Mouse (Mus musculus) 416B (cell line): ENCODE data around the gene Myl6.
A peak's percentile ranks its signal among the peaks of the same experiment; 100 is the strongest.

Source experiments
- DNase-seq: peaks from one replicate; pipeline ENCODE4 v3.0.0; 2011; ENCODE audit warnings: low read depth

Myl6 gene

DNA sequence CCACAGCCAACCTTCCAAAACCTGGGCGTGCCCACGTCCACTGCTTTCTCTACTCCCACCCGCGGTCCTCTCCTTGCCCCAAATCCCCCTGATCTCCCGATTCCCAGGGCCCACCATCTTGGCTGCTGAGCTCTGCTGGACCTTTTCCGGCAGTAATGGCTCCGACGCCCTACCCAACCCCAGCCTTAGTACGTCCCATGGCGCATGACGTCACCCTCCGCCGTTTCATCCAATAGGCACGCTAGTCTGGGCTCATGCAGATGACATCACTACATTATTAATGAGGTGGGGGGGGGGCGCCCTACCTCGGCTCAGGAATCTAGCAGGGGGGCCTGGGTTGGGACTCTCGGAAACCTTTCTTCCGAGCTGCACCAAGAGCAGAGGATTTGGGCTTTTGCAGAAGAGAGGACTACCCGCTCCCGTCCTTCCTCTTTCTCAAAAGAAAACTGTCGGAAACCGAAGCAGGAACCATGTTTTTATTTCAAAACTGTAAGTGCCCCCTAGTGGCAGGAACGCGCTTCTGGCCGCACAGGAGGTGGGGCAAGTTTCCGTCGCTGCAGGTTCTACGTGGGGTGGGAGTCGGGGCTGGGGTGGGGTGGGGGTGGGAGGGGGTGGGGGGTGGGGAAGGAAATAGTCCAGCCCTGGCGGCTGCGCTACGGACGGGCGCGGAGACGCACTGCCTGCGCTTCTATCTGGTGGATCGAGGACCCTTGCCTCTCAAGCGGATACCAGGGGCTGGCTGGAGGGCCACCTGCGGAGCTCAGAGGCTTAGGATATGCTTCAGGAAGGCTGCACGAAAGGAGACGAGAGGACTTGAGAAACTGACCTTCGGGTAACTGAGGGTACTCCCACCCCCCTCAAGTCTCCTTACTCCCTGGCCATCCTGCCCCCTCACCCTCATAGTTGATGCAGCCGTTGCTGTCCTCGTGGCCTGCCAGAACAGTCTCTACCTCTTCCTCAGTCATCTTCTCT is at the start of gene Myl6:
TSS of gene Myl6 (minus strand) at position 451 of the 972 bp plus-strand sequence.
- DNase-seq, result peak; percentile 99

DNA sequence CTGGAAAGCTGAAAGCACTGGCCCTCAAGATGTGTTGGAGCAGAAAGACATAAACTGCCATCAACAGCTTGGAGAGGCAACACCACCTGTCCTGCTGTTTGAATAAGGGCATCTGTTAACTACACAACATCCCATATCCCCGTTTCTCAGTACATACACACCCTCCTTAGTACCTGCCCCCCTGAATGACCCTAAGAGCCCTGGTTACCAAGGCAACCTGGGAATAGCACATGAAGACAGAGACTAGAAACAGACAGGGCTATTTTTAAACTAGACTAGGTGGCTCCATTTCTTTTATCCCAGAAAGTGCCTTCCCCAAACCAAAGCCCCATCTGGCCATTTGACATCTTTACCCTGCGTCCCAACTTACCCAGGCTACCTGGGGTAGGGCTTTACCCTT is 49.2 kb upstream of the Myl6 start:
- DNase-seq, result no peak

DNA sequence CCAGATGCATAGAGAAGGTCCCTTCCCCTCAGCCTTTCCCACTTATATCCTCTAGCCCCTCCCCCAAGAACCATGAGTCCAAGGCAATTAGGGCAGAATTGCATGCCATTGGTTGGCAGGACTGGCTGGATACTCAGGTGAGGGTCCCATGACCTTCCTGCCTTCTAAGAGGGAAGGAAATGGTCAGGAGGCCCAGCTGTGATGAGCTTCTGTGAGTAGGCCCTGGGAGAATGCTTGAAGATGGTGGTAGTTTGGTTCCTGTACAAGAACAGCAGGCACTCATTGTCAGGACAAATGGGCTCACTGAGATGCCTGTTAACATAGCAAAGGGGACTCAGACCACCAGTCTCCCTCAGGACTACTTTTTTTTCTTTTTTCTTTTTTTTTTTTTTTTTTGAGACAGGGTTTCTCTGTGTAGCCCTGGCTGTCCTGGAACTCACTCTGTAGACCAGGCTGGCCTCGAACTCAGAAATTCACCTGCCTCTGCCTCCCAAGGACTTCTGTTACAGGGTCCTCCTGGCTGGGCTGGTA is 44.5 kb upstream of the Myl6 start:
- no peak for DNase-seq

- DNase-seq, result peak; percentile 98
These were observed 42.5 kb upstream of the Myl6 start for GRCm38 (mm10) chr10:128536266-128536940.

DNA sequence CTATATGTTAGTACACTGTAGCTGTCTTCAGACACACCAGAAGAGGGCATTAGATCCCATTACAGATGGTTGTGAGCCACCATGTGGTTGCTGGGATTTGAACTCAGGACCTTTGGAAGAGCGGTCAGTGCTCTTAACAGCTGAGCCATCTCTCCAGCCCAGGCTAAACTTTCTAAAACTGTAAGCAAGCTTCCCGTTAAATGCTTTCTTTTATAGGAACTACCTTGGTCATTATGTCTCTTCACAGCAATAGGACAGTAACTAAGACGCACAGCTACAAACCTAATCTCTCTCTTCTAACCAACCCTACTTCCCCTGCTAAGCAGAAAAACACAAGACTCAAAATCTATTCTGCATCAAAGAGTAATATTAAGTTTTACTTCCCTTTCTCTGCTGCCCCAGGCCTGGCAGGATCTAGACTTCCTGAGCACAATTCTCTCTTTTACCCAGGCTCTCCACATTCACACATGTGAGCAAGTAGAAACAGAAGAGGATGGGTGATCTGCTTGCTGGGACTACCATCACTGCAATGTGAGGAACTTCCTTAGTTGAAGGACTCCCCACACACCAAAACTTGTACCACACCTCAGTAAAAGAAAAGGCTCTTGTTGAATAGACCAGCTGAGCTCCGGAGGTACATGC is 41.8 kb upstream of the Myl6 start:
- DNase-seq, result no peak

- DNase-seq, result peak; percentile 62
These were observed 41.3 kb upstream of the Myl6 start for GRCm38 (mm10) chr10:128535206-128535605.

DNA sequence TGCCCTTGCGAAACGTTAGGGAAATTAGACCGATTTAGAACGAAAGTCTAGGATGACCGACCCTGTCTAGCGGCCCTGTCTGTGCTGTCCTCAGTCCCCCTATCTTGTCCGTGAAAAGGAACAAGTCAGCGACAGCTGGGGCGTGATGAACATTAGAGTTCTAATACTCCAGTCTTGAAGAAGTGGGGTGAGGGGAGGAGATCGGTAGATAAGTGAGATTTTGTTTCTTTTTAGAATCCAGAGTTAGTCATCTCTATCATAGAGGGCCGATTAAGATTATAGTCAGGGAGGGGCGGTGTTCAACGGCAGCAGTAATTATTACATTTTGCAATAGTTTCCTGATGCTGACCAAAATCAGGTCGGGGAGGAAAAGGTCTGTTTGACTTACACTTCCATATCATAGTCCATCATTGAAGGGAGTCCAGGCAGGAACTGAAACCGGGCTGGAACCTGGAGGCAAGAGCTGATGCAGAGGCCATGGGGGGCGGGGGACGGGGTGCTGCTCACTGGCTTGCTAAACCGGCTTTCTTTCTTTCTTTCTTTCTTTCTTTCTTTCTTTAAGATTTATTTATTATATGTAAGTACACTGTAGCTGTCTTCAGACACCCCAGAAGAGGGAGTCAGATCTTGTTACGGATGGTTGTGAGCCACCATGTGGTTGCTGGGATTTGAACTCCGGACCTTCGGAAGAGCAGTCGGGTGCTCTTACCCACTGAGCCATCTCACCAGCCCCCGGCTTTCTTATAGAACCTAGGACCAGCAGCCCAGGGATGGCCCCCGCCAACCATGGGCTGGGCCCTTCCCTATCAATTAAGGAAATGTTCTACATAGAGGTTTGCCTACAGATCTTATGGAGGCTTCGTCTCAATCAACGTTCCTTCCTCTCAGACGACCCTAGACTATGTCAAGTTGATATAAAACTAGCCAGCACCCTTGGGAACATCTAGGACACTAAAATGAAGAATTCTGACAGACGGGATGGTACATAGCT is 32.7 kb upstream of the Myl6 start:
- DNase-seq, result peak; percentile 85

GRCm38 (mm10) chr10:128525671-128526308 is 31.8 kb upstream of the Myl6 start, which contains the start of gene Esyt1:
Esyt1 (minus strand) TSS chr10:128525871.
- DNase-seq, result peak; percentile 100

GRCm38 (mm10) chr10:128524732-128525662 is 31.1 kb upstream of the Myl6 start:
- DNase-seq, result peak; percentile 84

- DNase-seq, result no peak
These were observed 30.3 kb upstream of the Myl6 start for GRCm38 (mm10) chr10:128524111-128524731.

DNA sequence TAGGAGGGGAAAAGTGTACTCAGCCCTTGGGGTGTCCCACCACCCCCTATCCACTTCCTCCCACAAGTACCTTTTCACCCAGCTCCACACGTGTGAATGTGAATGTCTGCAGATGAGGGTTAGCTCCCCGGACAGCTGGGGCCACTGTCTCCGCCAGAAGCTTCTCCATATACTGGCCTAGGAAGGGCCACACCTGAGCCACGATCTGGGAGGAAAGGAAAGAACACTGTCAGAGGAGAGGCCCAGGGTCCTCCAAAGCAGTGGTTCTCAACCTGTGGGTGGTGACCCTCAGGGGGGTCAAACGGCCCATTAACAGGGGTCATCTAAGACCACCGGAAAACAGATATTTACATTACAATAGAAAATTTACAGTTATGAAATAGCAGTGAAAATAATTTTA is 28.4 kb upstream of the Myl6 start:
- DNase-seq, result no peak

DNA sequence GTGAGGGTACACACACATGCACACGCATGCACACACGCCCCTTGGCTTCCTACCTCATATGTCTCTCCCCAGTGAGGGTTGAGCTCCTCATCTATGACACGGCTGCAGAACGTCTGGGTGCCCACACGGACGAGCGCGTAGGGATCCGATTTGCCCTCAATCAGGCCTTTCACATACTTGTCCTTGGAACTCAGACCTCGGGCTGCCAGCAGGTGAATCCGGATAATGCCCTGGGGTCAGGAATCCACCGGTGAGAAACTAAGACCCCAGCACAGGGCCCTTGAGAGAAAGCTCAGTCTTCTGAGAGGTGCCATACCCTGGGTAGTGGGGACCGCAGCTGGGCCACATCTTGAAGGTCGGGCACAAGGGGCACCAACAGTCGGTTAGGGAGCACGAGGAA is 26.6 kb upstream of the Myl6 start:
- DNase-seq, result no peak

DNA sequence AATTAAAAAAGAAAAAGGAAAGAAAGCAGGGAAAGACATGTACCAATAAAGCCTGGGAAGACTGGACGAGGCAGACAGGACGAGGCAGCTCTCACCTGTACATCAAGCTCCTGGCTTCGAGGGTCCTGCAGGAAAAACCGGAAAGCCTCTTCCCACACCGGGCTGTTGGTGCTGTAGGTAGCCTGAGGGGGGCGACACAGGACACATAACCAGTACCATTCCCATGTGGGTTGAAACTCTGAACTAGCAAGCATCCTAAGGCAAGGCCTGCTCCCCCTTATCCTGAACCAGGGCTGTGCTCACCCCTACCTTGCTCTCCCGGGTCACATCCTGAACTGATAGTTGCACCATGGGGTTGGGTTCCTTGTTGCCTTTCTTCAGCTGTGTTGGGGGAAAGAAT is 24.9 kb upstream of the Myl6 start:
- DNase-seq, result peak; percentile 66

DNA sequence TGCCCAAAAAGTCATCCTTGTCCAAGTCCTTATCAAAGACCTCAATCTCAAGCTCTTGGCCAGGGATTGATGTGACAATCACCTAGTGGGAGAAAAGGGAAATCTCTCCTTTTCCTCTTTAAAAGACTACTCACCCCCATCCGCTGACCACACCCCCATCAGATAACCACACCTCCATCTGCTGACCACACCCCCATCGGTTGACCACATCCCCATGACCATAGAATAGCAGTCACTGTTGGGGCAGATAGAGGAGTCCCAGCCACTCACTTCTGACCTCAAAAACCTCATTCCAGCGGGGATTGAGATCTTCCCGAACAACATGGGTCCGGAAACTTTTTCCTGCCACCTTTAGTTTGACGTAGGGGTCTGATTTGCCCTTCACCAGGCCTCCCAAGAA is 22.7 kb upstream of the Myl6 start:
- DNase-seq, result peak; percentile 94

DNA sequence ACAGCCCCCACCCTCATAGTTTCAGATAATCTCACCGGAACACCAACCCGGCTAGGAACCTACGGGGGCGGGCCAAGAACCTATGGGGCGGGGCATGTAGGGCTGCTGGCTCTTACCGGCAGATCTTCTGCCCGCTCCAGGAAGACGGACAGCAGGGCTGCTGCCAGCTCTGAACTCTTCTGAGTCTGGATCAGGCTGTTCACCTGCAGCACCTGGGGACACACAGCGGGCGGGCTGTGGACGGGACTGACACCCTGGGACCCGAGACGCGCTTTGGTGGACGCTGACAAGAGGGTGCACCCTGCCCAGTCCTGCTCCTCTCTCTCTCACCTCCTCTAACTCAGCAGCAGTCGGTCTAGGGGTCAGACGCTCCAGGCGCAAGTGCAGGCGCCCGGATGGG is 22.1 kb upstream of the Myl6 start:
- no peak for DNase-seq

- DNase-seq, result no peak
These were observed 21.1 kb upstream of the Myl6 start for GRCm38 (mm10) chr10:128515044-128515443.

GRCm38 (mm10) chr10:128511761-128512160 is 17.8 kb upstream of the Myl6 start:
- no peak for DNase-seq

- DNase-seq, result no peak
These were observed 17.2 kb upstream of the Myl6 start for GRCm38 (mm10) chr10:128511189-128511588.

- DNase-seq, result no peak
These were observed 16.4 kb upstream of the Myl6 start for GRCm38 (mm10) chr10:128510301-128510700.
